Mouse (Mus musculus) limb, embryonic 14.5 days (tissue): ENCODE data around the gene Vwa3a. TPM values are rescaled to one million over a fixed set of nuclear protein-coding genes. Genes with fewer than 3 reads are reported as not detected.

Source experiments
- ATAC-seq: fragments of 200-750 bp; cut with Nextera tagmentation; 2 replicates; pipeline ENCODE4 v1.8.0; 2017; ENCODE audit warnings: low read depth, moderate number of reproducible peaks, moderate TSS enrichment; ENCODE audit not compliant: low FRiP score
- DNase-seq: peaks from one replicate; pipeline ENCODE4 v3.0.0-alpha.2; 2015; ENCODE audit warnings: low spot score
- H3K27ac ChIP-seq: fragments of 300-500 bp; sonication (generic); replicated peaks from 2 replicates; pipeline ENCODE4 v1.5.1; 2014; ENCODE audit warnings: low read depth, mild to moderate bottlenecking, low read length, moderate library complexity, mixed read lengths
- H3K27me3 ChIP-seq: fragments of 300-500 bp; sonication (generic); 2 replicates; pipeline ENCODE4 v1.6.1; 2014; ENCODE audit warnings: low read length, mixed read lengths; ENCODE audit not compliant: control insufficient read depth, insufficient read depth
- H3K36me3 ChIP-seq: fragments of 300-500 bp; sonication (generic); 2 replicates; pipeline ENCODE4 v1.6.1; 2014; ENCODE audit warnings: mild to moderate bottlenecking, low read length, moderate library complexity, mixed read lengths; ENCODE audit not compliant: control insufficient read depth, insufficient read depth
- H3K4me1 ChIP-seq: fragments of 300-500 bp; sonication (generic); 2 replicates; pipeline ENCODE4 v1.6.1; 2014; ENCODE audit warnings: antibody characterized with exemption, low read length, mixed read lengths; ENCODE audit not compliant: control insufficient read depth, insufficient read depth
- H3K4me2 ChIP-seq: fragments of 300-500 bp; sonication (generic); replicated peaks from 2 replicates; pipeline ENCODE4 v1.6.1; 2014; ENCODE audit warnings: low read depth, mild to moderate bottlenecking, low read length, moderate library complexity; ENCODE audit not compliant: severe bottlenecking
- H3K4me3 ChIP-seq: fragments of 300-500 bp; sonication (generic); replicated peaks from 2 replicates; pipeline ENCODE4 v1.5.1; 2014; ENCODE audit warnings: low read length
- H3K9ac ChIP-seq: fragments of 300-500 bp; sonication (generic); 2 replicates; pipeline ENCODE4 v1.6.1; 2014; ENCODE audit warnings: mild to moderate bottlenecking, low read depth, low read length, moderate library complexity; ENCODE audit not compliant: severe bottlenecking
- H3K9me3 ChIP-seq: fragments of 300-500 bp; sonication (generic); 2 replicates; pipeline ENCODE4 v1.6.1; 2016; ENCODE audit warnings: low read length; ENCODE audit not compliant: control insufficient read depth
- POLR2A ChIP-seq: fragments of 200-500 bp; IDR thresholded peaks from 2 replicates; pipeline ENCODE4 v1.8.0; 2012; ENCODE audit warnings: inconsistent platforms, mild to moderate bottlenecking, moderate library complexity, borderline replicate concordance; ENCODE audit not compliant: insufficient read depth, insufficient read length; ENCODE audit errors: extremely low read depth
- WGBS: fragments of 180-500 bp; shearing (Covaris S2); extraction: QIAGEN DNeasy Blood & Tissue Kit; methylation state at CpG from one replicate; pipeline ENCODE4 v1.1.7; 2014; 5-methylcytosine and 5-hydroxymethylcytosine counted together
- polyA plus RNA-seq, 2 experiments: library from polyadenylated mRNA; depleted of rRNA in 1 of 2; stranded (reverse) in 1 of 2; unstranded in 1 of 2; fragments of >200 nt; fragmentation: Nextera tagmentation in 1 of 2; extraction: Ambion mirVana in 1 of 2; gene quantifications; 2 replicates each; pipeline versions ENCODE4 v1.2.1 to v1.2.3; 2012 to 2014

The Vwa3a gene
- 0.19 and 1.0 TPM in 2 replicates for polyA plus RNA-seq (2012; rRNA removed)
- 0.08 and 0.10 TPM in 2 replicates for polyA plus RNA-seq (2014; fragmentation: Nextera tagmentation; extraction: Ambion mirVana)

DNA sequence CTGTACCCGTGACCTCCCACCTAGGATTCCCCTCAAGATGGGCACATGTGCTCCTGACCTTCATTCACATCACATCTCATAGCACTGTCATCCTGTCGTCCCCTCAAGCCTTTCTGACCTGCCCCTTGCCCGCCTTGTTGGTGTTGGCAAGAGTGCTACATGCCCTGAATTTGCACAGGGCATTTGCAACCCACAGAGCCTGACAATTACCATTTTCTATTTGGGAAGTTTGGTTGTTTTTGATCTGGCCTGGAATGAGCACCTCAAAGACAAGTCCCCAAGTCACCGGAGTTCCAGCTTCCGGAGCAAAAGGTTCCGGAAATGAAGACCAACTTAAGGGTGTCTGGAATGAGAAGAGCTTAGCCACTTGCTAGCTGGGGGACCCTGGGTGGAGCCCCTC is at the start of gene Vwa3a:
Gene Vwa3a (plus strand): TSS at position 301 of the 400 bp plus-strand sequence.
- Histone ChIP-seq H3K36me3 (0 out of 2 replicates have a peak, but pooled peaks cover 8% of the 10 kb centered on the region), H3K27ac (no peak within 1 kb of the TSS), H3K9ac (no peak within 1 kb of the TSS), H3K27me3 (no peaks in the 10 kb centered on the region), H3K4me2 (no peak within 1 kb of the TSS), H3K4me1 (no peaks in the 10 kb centered on the region; the same call in 1 of the 2 replicates), H3K4me3 (no peak within 1 kb of the TSS), H3K9me3 (no peaks in the 10 kb centered on the region)
- 65% methylated on average over 6 of the region's 6 CpGs for WGBS
- DNase-seq (no peak), ATAC-seq (no peak)
- TF ChIP-seq POLR2A: no peak

- Histone ChIP-seq H3K4me1 (peaks cover 2% of the 10 kb centered on the region; the same call in 1 of the 2 replicates), H3K4me2 (no peak overlapping the region), H3K36me3 (0 out of 2 replicates have a peak, but pooled peaks cover 7% of the 10 kb centered on the region), H3K9me3 (no peaks in the 10 kb centered on the region), H3K27ac (no peak overlapping the region), H3K4me3 (no peak overlapping the region), H3K27me3 (no peaks in the 10 kb centered on the region), H3K9ac (no peak overlapping the region)
- no peak for ATAC-seq
- no peak for DNase-seq
- no peak for TF ChIP-seq POLR2A
- WGBS: 75% methylated on average over 4 of the region's 4 CpGs
These were observed 48.5 kb upstream of the Vwa3a start for GRCm38 (mm10) chr7:120690634-120691033.

- Histone ChIP-seq H3K27ac (no peak overlapping the region), H3K9me3 (no peaks in the 10 kb centered on the region), H3K4me2 (no peak overlapping the region), H3K9ac (no peak overlapping the region), H3K36me3 (0 out of 2 replicates have a peak, but pooled peaks cover 5% of the 10 kb centered on the region), H3K27me3 (no peaks in the 10 kb centered on the region), H3K4me1 (no peaks in the 10 kb centered on the region), H3K4me3 (no peak overlapping the region)
- DNase-seq: no peak
- no peak for TF ChIP-seq POLR2A
- no peak for ATAC-seq
- 93% methylated on average over 5 of the region's 5 CpGs for WGBS
These were observed 45.2 kb upstream of the Vwa3a start for GRCm38 (mm10) chr7:120693831-120694375.

DNA sequence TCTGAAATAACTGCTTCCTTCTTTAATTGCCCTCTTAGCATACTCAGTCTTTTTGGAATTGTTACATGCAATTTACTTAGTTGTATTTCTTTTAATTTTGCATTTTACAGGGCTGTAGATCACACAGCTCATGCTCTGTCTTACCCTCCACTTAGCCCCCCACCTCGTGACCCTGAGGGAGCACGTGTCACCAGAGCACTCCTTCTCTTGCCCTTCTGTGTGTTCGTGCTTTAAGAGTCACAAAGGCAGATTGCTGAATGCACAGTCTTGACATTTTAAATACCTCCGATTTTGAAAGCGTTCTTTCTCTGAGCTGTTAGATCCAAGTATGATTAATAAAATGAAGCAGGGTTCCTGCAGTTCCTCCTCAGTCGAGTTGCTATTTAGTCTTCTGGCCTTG is 43.9 kb upstream of the Vwa3a start:
- no peaks in the 10 kb centered on the region for H3K9me3 ChIP-seq
- no peaks in the 10 kb centered on the region for H3K27me3 ChIP-seq
- H3K36me3 ChIP-seq: 0 out of 2 replicates have a peak, but pooled peaks cover 4% of the 10 kb centered on the region
- DNase-seq (no peak), ATAC-seq (no peak)
- 35% methylated on average over 6 of the region's 6 CpGs for WGBS
- no peak overlapping the region for H3K4me2 ChIP-seq
- no peak overlapping the region for H3K9ac ChIP-seq
- no peak for TF ChIP-seq POLR2A
- H3K27ac ChIP-seq: no peak overlapping the region
- H3K4me1 ChIP-seq: no peaks in the 10 kb centered on the region
- H3K4me3 ChIP-seq: no peak overlapping the region

DNA sequence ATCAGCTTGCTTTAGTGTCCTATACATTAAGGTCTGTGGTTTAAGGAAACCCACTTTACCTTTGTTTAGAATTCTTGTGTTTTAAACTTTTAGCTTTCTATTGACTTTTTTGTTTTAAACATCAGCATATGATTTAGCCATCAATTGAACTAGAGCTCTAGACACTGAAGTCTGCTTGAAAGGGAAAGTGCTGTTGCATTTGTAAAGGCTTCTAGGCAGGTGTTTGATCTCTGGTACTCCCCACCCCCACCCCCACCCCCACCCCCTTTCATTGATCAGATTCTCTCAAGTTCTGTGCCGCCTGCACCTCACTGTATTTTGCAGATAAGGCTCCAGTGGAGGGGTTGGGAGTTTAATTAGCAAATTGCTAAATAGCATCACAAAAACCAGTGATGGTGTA is 43.5 kb upstream of the Vwa3a start:
- no peak overlapping the region for H3K27ac ChIP-seq
- 0 out of 2 replicates have a peak, but pooled peaks cover 4% of the 10 kb centered on the region for H3K36me3 ChIP-seq
- no peak overlapping the region for H3K4me3 ChIP-seq
- H3K9ac ChIP-seq: no peak overlapping the region
- no peaks in the 10 kb centered on the region for H3K4me1 ChIP-seq
- no peak overlapping the region for H3K4me2 ChIP-seq
- H3K9me3 ChIP-seq: no peaks in the 10 kb centered on the region
- ATAC-seq (no peak), DNase-seq (no peak)
- TF ChIP-seq POLR2A: no peak
- H3K27me3 ChIP-seq: no peaks in the 10 kb centered on the region
- 79% methylated on average over 1 of the region's 1 CpGs for WGBS

DNA sequence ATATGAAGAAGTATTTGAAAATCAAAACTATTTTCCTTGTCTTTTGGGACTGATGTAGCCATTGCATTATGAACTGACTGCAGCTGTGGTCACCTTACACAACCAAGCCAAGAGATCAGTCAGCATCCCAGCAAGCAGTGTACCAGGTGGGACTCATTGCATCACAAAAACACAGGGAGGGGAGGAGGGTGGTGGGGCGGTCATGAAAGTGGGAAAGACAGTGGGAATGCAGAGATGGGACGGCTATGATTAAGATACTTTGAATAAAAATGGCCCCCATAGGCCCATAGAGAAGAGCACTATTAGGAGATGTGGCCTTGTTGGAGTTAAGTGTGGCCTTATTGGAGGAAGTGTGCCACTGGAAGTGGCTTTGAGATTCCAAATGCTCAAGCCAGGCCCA is 42.8 kb upstream of the Vwa3a start:
- Histone ChIP-seq H3K9ac (no peak overlapping the region), H3K4me2 (no peak overlapping the region), H3K4me3 (no peak overlapping the region), H3K36me3 (0 out of 2 replicates have a peak, but pooled peaks cover 4% of the 10 kb centered on the region), H3K9me3 (no peaks in the 10 kb centered on the region), H3K27me3 (no peaks in the 10 kb centered on the region), H3K27ac (no peak overlapping the region), H3K4me1 (no peaks in the 10 kb centered on the region)
- 96% methylated on average over 2 of the region's 2 CpGs for WGBS
- DNase-seq (no peak), ATAC-seq (no peak)
- TF ChIP-seq POLR2A: no peak
